Mouse (Mus musculus) olfactory bulb, adult 2 months (tissue): ENCODE data around the gene Serpina9.

ENCODE experiments used
- CTCF ChIP-seq: fragments of 200-500 bp; IDR thresholded peaks from 2 replicates; pipeline ENCODE4 v1.5.1; 2012; ENCODE audit warnings: low read depth, mild to moderate bottlenecking, low read length, moderate library complexity; ENCODE audit not compliant: insufficient read depth
- POLR2A ChIP-seq: fragments of 200-500 bp; IDR thresholded peaks from 2 replicates; pipeline ENCODE4 v1.6.1; 2012; ENCODE audit warnings: mild to moderate bottlenecking, low read depth, low read length, moderate library complexity; ENCODE audit not compliant: insufficient read depth

DNA sequence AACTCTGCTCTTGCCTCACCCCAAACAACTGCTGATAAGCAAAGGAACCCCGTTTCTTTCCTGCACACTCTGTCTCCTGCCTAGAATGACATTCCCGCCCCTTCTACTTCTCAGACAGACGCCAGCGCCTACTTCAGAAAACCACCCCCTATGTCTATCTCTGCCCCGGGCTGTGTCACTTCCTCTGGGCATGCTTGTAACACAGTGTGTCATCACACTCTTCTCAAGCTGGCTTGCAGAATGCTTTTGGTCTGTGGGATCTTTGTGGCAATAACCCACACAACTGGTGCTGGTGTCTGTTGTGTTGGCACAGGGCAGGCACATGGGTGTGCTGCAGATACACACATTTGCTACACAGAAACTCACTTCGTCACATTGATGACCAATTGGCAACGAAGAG lies 20.6 kb downstream of the Serpina9 start:
- TF ChIP-seq POLR2A (no peak), CTCF (no peak)
